Mouse (Mus musculus) midbrain, embryonic 11.5 days (tissue): ENCODE measurements around the gene Kel. TPM values are rescaled to one million over a fixed set of nuclear protein-coding genes. Genes with fewer than 3 reads are reported as not detected.

Experiments
- ATAC-seq: fragments of 200-750 bp; cut with Nextera tagmentation; 2 replicates; pipeline ENCODE4 v1.8.0; 2017; ENCODE audit warnings: moderate TSS enrichment, moderate library complexity; ENCODE audit not compliant: low FRiP score
- DNase-seq: peaks from one replicate; pipeline ENCODE4 v3.0.0; 2015; ENCODE audit warnings: low spot score; ENCODE audit errors: missing footprints
- H3K27ac ChIP-seq: fragments of 300-500 bp; sonication (generic); 2 replicates; pipeline ENCODE4 v1.5.1; 2014; ENCODE audit warnings: low read depth, low read length
- H3K27me3 ChIP-seq: fragments of 300-500 bp; sonication (generic); 2 replicates; pipeline ENCODE4 v1.6.1; 2014; ENCODE audit warnings: mild to moderate bottlenecking, low read length, moderate library complexity, mixed read lengths; ENCODE audit not compliant: control insufficient read depth, insufficient read depth
- H3K36me3 ChIP-seq: fragments of 300-500 bp; sonication (generic); 2 replicates; pipeline ENCODE4 v1.6.1; 2014; ENCODE audit warnings: mild to moderate bottlenecking, low read length, moderate library complexity, mixed read lengths; ENCODE audit not compliant: control insufficient read depth, insufficient read depth
- H3K4me1 ChIP-seq: fragments of 300-500 bp; sonication (generic); 2 replicates; pipeline ENCODE4 v1.6.1; 2014; ENCODE audit warnings: low read length; ENCODE audit not compliant: control insufficient read depth, insufficient read depth
- H3K4me2 ChIP-seq: fragments of 300-500 bp; sonication (generic); 2 replicates; pipeline ENCODE4 v1.6.1; 2014; ENCODE audit warnings: mild to moderate bottlenecking, moderate library complexity
- H3K4me3 ChIP-seq: fragments of 300-500 bp; sonication (generic); 2 replicates; pipeline ENCODE4 v1.5.1; 2014; ENCODE audit warnings: low read depth, low read length
- H3K9ac ChIP-seq: fragments of 300-500 bp; sonication (generic); 2 replicates; pipeline ENCODE4 v1.6.1; 2014; ENCODE audit warnings: low read length
- H3K9me3 ChIP-seq: fragments of 300-500 bp; sonication (generic); 2 replicates; pipeline ENCODE4 v1.6.1; 2016; ENCODE audit warnings: low read length; ENCODE audit not compliant: control insufficient read depth
- WGBS: fragments of 180-500 bp; shearing (Covaris S2); extraction: QIAGEN DNeasy Blood & Tissue Kit; methylation state at CpG from one replicate; pipeline ENCODE4 v1.1.7; 2014; 5-methylcytosine and 5-hydroxymethylcytosine counted together
- polyA plus RNA-seq: library from polyadenylated mRNA; unstranded; fragments of >200 nt; fragmentation: Nextera tagmentation; extraction: Ambion mirVana; gene quantifications from 2 replicates; pipeline ENCODE4 v1.2.1, GENCODE M21; 2014

Gene Kel
- polyA plus RNA-seq, 1 experiment from 2014 or later, result 11.7 TPM

- ATAC-seq, result no peak
- WGBS, result 81% methylated on average over 1 of the region's 1 CpGs
Observed at GRCm38 (mm10) chr6:41701245-41701644, 2.9 kb downstream of the Kel start.

GRCm38 (mm10) chr6:41694407-41694806, 9.7 kb downstream of the Kel start:
- ATAC-seq, result no peak
- H3K9me3 ChIP-seq, result no peaks in the 10 kb centered on the region
- no peaks in the 10 kb centered on the region for H3K27me3 ChIP-seq
- 83% methylated on average over 1 of the region's 1 CpGs for WGBS
- no peaks in the 10 kb centered on the region for H3K36me3 ChIP-seq
- H3K4me1 ChIP-seq, result no peaks in the 10 kb centered on the region
- no peak overlapping the region for H3K4me3 ChIP-seq
- no peak overlapping the region for H3K4me2 ChIP-seq
- H3K9ac ChIP-seq, result no peak overlapping the region
- no peak for DNase-seq
- H3K27ac ChIP-seq, result no peak overlapping the region

More at GRCm38 (mm10) chr6:41701245-41701644, 2.9 kb downstream of the Kel start:
- no peaks in the 10 kb centered on the region for H3K27me3 ChIP-seq
- no peak overlapping the region for H3K27ac ChIP-seq
- no peak overlapping the region for H3K4me3 ChIP-seq
- H3K4me2 ChIP-seq, result no peak overlapping the region
- H3K4me1 ChIP-seq, result no peaks in the 10 kb centered on the region
- H3K9ac ChIP-seq, result no peak overlapping the region
- DNase-seq, result no peak
- no peaks in the 10 kb centered on the region for H3K9me3 ChIP-seq
- H3K36me3 ChIP-seq, result no peaks in the 10 kb centered on the region

- Histone ChIP-seq H3K9me3 (no peaks in the 10 kb centered on the region), H3K4me3 (no peak overlapping the region), H3K27ac (no peak overlapping the region), H3K27me3 (no peaks in the 10 kb centered on the region), H3K4me1 (no peaks in the 10 kb centered on the region), H3K4me2 (no peak overlapping the region), H3K36me3 (no peaks in the 10 kb centered on the region; the same call in 1 of the 2 replicates), H3K9ac (no peak overlapping the region)
- DNase-seq (no peak), ATAC-seq (no peak)
Observed at GRCm38 (mm10) chr6:41692200-41692599, 11.9 kb downstream of the Kel start.

- 89% methylated on average over 3 of the region's 3 CpGs for WGBS
- no peak for ATAC-seq
- no peak overlapping the region for H3K9ac ChIP-seq
- no peaks in the 10 kb centered on the region; the same call in 1 of the 2 replicates for H3K36me3 ChIP-seq
- no peak for DNase-seq
- H3K27ac ChIP-seq, result no peak overlapping the region
- H3K9me3 ChIP-seq, result no peaks in the 10 kb centered on the region
- H3K27me3 ChIP-seq, result no peaks in the 10 kb centered on the region
- no peak overlapping the region for H3K4me3 ChIP-seq
- H3K4me1 ChIP-seq, result no peaks in the 10 kb centered on the region
- H3K4me2 ChIP-seq, result no peak overlapping the region
Observed at GRCm38 (mm10) chr6:41685596-41685995, 18.5 kb downstream of the Kel start.

GRCm38 (mm10) chr6:41684911-41685310, 19.2 kb downstream of the Kel start:
- 86% methylated on average over 5 of the region's 5 CpGs for WGBS
- Histone ChIP-seq H3K9ac (no peak overlapping the region), H3K9me3 (no peaks in the 10 kb centered on the region), H3K4me2 (no peak overlapping the region), H3K4me3 (no peak overlapping the region), H3K27ac (no peak overlapping the region), H3K4me1 (no peaks in the 10 kb centered on the region), H3K36me3 (no peaks in the 10 kb centered on the region; the same call in 1 of the 2 replicates), H3K27me3 (no peaks in the 10 kb centered on the region)
- no peak for DNase-seq
- ATAC-seq, result no peak

- no peak for DNase-seq
- Histone ChIP-seq H3K9me3 (no peaks in the 10 kb centered on the region), H3K4me1 (no peaks in the 10 kb centered on the region), H3K4me2 (no peak within 1 kb of the TSS), H3K27ac (no peak within 1 kb of the TSS), H3K36me3 (no peaks in the 10 kb centered on the region; the same call in 1 of the 2 replicates), H3K27me3 (no peaks in the 10 kb centered on the region), H3K4me3 (no peak within 1 kb of the TSS), H3K9ac (no peak within 1 kb of the TSS)
- no peak for ATAC-seq
- 93% methylated on average over 2 of the region's 2 CpGs for WGBS
Observed at GRCm38 (mm10) chr6:41684131-41684530, 20.0 kb downstream of the Kel start, which contains the start of gene Llcfc1. Gene Llcfc1 (plus strand): TSS chr6:41684431.

- Histone ChIP-seq H3K9ac (no peak overlapping the region), H3K4me1 (no peaks in the 10 kb centered on the region), H3K27ac (no peak overlapping the region), H3K9me3 (no peaks in the 10 kb centered on the region), H3K4me3 (no peak overlapping the region), H3K4me2 (no peak overlapping the region), H3K36me3 (no peaks in the 10 kb centered on the region), H3K27me3 (no peaks in the 10 kb centered on the region)
- DNase-seq (no peak), ATAC-seq (no peak)
- 92% methylated on average over 5 of the region's 5 CpGs for WGBS
Observed at GRCm38 (mm10) chr6:41681656-41682055, 22.5 kb downstream of the Kel start.

- no peak within 1 kb of the TSS for H3K27ac ChIP-seq
- H3K9me3 ChIP-seq, result no peaks in the 10 kb centered on the region
- H3K4me1 ChIP-seq, result no peaks in the 10 kb centered on the region
- no peaks in the 10 kb centered on the region for H3K27me3 ChIP-seq
- H3K9ac ChIP-seq, result no peak within 1 kb of the TSS
- DNase-seq (no peak), ATAC-seq (no peak)
- no peak within 1 kb of the TSS for H3K4me3 ChIP-seq
- 81% methylated on average over 1 of the region's 1 CpGs for WGBS
- H3K4me2 ChIP-seq, result no peak within 1 kb of the TSS
- no peaks in the 10 kb centered on the region for H3K36me3 ChIP-seq
Observed at GRCm38 (mm10) chr6:41680669-41681068, 23.5 kb downstream of the Kel start, which contains the start of gene Trpv5. Gene Trpv5 (minus strand): TSS chr6:41680769.

- DNase-seq (no peak), ATAC-seq (no peak)
- no peaks in the 10 kb centered on the region for H3K9me3 ChIP-seq
- H3K4me3 ChIP-seq, result no peak overlapping the region
- H3K4me1 ChIP-seq, result no peaks in the 10 kb centered on the region
- no peak overlapping the region for H3K4me2 ChIP-seq
- H3K27ac ChIP-seq, result no peak overlapping the region
- H3K9ac ChIP-seq, result no peak overlapping the region
- 88% methylated on average over 2 of the region's 2 CpGs for WGBS
- no peaks in the 10 kb centered on the region for H3K27me3 ChIP-seq
- H3K36me3 ChIP-seq, result no peaks in the 10 kb centered on the region
Observed at GRCm38 (mm10) chr6:41676530-41676929, 27.6 kb downstream of the Kel start.
